Mouse (Mus musculus): ENCODE results near the gene BC048562.

The BC048562 gene

GRCm38 (mm10) chr9:108479241-108479640 lies 43.0 kb downstream of the BC048562 start:
- DNase-seq (ENCODE audit: low read depth, low spot score), result no peak

- DNase-seq (ENCODE audit: low read depth, low spot score), result peak; percentile 30
Observed at GRCm38 (mm10) chr9:108479721-108480351, 43.6 kb downstream of the BC048562 start, which contains the start of gene Lamb2. Lamb2 (plus strand) TSS chr9:108479736.

DNA sequence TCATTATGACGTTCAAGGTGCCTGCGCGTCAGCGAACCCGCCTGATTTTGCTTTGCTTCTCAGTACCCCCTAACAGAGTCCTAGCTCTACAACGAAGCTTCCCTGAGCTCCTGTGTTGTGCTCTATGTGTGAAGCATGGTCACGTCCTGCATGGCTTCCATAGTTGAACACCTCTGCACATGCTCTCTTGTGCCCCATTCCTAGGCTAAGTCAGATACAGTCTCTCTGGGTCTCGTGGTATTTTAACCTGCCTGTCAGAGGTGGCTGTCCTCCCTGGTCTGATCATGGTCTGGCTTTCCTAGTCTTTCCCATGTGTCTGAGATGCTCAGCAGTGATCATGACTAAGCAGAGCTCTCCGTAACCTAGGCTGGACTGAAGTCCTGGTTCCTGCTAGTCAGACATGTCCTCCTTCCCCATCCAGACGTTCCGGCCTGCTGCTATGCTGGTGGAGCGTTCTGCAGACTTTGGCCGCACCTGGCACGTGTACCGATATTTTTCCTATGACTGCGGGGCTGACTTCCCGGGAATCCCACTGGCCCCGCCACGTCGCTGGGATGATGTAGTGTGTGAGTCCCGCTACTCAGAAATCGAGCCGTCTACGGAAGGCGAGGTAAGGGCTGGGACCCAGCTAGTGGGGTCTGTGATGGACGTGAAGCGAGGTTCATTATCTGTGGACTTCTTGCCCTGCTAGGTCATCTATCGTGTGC lies 44.7 kb downstream of the BC048562 start:
- DNase-seq (ENCODE audit: low read depth, low spot score), result no peak

- DNase-seq (ENCODE audit: low read depth, low spot score), result no peak
Observed at GRCm38 (mm10) chr9:108481520-108482210, 45.4 kb downstream of the BC048562 start.

DNA sequence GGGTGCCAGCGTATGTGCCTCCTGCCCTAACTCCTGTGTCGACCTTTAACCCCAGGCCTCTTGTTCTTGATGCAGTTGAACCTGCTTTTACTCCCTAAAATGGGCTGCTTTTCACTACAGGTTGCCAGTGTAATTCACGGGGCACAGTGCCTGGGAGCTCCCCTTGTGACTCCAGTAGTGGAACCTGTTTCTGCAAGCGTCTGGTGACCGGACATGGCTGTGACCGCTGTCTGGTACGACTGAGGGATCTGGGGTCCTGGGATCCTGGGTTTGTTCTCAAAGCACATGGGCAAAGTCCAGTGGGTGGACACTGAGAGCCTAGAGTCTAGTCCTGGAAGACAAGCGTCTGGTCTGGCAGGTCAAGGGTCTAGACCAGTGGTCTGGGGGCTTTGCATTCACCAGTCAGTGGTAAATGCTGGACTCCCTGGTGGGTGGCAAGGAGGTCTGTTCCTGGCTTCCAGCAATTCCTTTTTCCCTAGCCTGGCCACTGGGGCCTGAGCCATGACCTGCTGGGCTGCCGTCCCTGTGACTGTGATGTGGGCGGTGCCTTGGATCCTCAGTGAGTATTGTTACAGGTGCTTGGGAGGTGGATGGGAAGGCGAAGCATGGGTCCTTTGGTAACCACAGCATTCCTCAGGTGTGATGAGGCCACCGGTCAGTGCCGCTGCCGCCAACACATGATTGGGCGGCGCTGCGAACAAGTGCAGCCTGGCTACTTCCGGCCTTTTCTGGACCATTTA lies 46.9 kb downstream of the BC048562 start:
- DNase-seq (ENCODE audit: low read depth, low spot score), result no peak

GRCm38 (mm10) chr9:108484021-108484420 lies 47.7 kb downstream of the BC048562 start:
- no peak for DNase-seq (ENCODE audit: low read depth, low spot score)

- no peak for DNase-seq (ENCODE audit: low read depth, low spot score)
Observed at GRCm38 (mm10) chr9:108485301-108485875, 49.1 kb downstream of the BC048562 start.

DNA sequence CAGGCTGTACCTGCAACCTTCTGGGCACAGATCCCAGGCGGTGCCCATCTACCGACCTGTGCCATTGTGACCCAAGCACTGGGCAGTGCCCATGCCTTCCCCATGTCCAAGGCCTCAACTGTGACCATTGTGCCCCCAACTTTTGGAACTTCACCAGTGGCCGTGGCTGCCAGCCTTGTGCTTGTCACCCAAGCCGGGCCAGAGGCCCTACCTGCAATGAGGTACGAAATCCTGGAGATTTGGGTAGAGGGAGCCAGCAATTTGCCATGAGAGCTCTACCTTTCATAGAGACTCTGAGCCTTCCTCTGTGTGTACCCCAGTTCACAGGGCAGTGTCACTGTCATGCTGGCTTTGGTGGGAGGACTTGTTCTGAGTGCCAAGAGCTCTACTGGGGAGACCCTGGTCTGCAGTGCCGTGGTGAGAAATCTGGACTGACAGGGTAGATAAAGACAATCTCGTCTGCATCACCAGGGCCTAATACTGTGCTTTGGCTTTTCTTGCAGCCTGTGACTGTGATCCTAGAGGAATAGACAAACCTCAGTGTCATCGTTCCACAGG lies 50.8 kb downstream of the BC048562 start:
- DNase-seq (ENCODE audit: low read depth, low spot score), result no peak

- no peak for DNase-seq (ENCODE audit: low read depth, low spot score)
Observed at GRCm38 (mm10) chr9:108488403-108488802, 52.1 kb downstream of the BC048562 start.

DNA sequence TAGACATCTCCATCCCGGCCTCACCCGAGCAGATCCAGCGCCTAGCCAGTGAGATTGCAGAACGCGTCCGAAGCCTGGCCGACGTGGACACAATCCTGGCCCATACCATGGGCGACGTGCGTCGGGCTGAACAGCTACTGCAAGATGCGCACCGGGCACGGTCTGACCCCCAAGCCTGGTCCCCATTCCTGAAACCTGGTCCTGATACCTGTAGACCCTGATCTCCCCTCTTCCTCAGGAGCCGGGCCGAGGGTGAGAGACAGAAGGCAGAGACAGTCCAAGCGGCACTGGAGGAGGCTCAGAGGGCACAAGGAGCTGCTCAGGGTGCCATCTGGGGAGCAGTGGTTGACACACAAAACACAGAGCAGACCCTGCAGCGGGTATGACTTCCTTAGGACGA lies 52.9 kb downstream of the BC048562 start:
- DNase-seq (ENCODE audit: low read depth, low spot score), result no peak

- DNase-seq (ENCODE audit: low read depth, low spot score), result no peak
Observed at GRCm38 (mm10) chr9:108489702-108490558, 53.6 kb downstream of the BC048562 start.

GRCm38 (mm10) chr9:108490559-108491285 lies 54.4 kb downstream of the BC048562 start, which contains the start of gene Usp19:
Usp19 (plus strand) TSS chr9:108490602.
- peak; percentile 100 for DNase-seq (ENCODE audit: low read depth, low spot score)

DNA sequence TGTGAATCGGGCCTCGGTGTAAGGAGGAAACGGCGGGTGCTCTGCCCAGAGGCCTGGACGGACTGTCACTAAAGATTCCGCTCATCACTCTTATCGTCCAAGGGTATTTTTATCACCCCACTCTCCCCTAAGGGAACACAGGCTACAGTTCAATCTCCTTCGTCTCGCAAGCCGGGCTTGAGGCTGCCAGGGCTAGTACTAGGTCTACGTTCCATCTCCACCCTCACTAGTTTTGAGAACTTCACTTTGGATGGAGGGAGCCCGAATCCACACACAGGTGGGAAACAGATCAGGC lies 55.0 kb downstream of the BC048562 start:
- DNase-seq (ENCODE audit: low read depth, low spot score), result no peak

- peak; percentile 11 for DNase-seq (ENCODE audit: low read depth, low spot score)
Observed at GRCm38 (mm10) chr9:108492043-108492750, 55.9 kb downstream of the BC048562 start.

DNA sequence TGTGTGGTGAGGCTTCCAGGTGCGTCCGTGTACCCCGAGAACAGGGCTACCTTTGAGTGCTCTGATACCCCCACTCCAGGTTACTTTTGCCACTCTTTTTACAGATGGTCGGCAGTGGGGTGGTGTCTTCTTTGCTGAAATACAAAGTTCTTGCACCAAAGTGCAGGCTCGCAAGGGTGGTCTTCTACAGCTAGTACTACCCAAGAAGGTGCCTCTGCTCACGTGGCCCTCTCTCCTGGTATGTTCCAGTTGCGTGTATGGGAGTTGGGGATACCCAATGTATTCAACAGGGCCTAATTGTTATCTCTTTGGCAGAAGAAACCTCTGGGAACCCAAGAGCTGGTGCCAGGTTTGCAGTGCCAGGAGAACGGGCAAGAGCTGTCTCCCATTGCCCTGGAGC lies 57.0 kb downstream of the BC048562 start:
- no peak for DNase-seq (ENCODE audit: low read depth, low spot score)

- no peak for DNase-seq (ENCODE audit: low read depth, low spot score)
Observed at GRCm38 (mm10) chr9:108494146-108494825, 58.0 kb downstream of the BC048562 start.

DNA sequence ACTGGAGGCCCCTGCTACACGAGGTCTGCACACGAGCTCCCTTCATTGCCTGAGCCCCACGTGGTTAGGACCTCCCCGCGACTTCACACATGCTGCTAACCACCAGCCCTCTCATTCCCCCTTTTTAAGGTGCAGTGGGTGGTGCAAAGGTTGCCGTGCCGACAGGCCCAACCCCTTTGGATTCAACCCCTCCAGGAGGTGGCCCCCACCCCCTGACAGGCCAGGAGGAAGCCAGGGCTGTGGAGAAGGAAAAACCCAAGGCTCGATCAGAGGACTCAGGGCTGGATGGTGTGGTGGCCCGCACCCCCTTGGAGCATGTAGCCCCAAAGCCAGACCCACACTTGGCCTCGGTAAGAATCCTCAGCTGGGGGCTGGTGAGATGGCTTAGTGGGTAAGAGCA lies 58.6 kb downstream of the BC048562 start:
- no peak for DNase-seq (ENCODE audit: low read depth, low spot score)
